11 mouse cellular contexts compared by ENCODE assay signal in genomic region chr2:32957344-32957743, GRCm38 (mm10). TPM values are rescaled to one million over a fixed set of nuclear protein-coding genes. Genes with fewer than 3 reads are reported as not detected.
DNase-seq lines count a peak whose midpoint lies in the region; ATAC-seq and TF ChIP-seq lines count a peak whose summit lies in the region.
"Had no signal": no experiment of that assay in that cellular context is flagged by ENCODE, and none has a peak within 500 bp of the region (broad histone marks: within the 10 kb centered on the region; RNA-seq: fewer than 3 reads in every experiment).

No protein-coding gene starts in this region.

- peaks cover 40% of the 10 kb centered on the region for H3K36me3 ChIP-seq in hindbrain, postnatal 0 days (ENCODE audit: insufficient read depth, low read length)
- peaks cover 59% of the 10 kb centered on the region for H3K36me3 ChIP-seq in hindbrain, embryonic 10.5 days
- H3K36me3 ChIP-seq in midbrain, embryonic 14.5 days (ENCODE audit: control insufficient read depth, insufficient read depth, low read length), result peaks cover 49% of the 10 kb centered on the region
- H3K36me3 ChIP-seq in midbrain, embryonic 16.5 days (ENCODE audit: control insufficient read depth, insufficient read depth, low read length), result peaks cover 21% of the 10 kb centered on the region

- no peak overlapping the region for H3K4me3 ChIP-seq in hindbrain, postnatal 0 days (ENCODE audit: low read length)
- H3K4me3 ChIP-seq in hindbrain, embryonic 10.5 days, result no peak overlapping the region
- H3K4me3 ChIP-seq in midbrain, embryonic 14.5 days (replicated peaks; ENCODE audit: low read depth, low read length), result no peak overlapping the region
- H3K4me3 ChIP-seq in midbrain, embryonic 16.5 days (ENCODE audit: low read depth, low read length), result no peak overlapping the region
- H3K4me3 ChIP-seq: forebrain, embryonic 12.5 days; heart, embryonic 12.5 days had no signal

- H3K9me3 ChIP-seq in hindbrain, postnatal 0 days (ENCODE audit: low read length), result no peaks in the 10 kb centered on the region
- H3K9me3 ChIP-seq in hindbrain, embryonic 10.5 days, result peaks cover 5% of the 10 kb centered on the region
- no peaks in the 10 kb centered on the region for H3K9me3 ChIP-seq in midbrain, embryonic 14.5 days (ENCODE audit: control insufficient read depth, low read length)
- no peaks in the 10 kb centered on the region for H3K9me3 ChIP-seq in midbrain, embryonic 16.5 days (replicated peaks; ENCODE audit: control insufficient read depth, low read length, poor library complexity, severe bottlenecking)

- no peak for ATAC-seq in hindbrain, postnatal 0 days
- no peak for ATAC-seq in midbrain, embryonic 14.5 days (ENCODE audit: low FRiP score, low TSS enrichment)
- ATAC-seq in midbrain, embryonic 16.5 days, result no peak

- no peak overlapping the region for H3K9ac ChIP-seq in hindbrain, postnatal 0 days (replicated peaks; ENCODE audit: low read length)
- H3K9ac ChIP-seq in midbrain, embryonic 14.5 days (replicated peaks; ENCODE audit: low read length), result no peak overlapping the region
- no peak overlapping the region for H3K9ac ChIP-seq in midbrain, embryonic 16.5 days (ENCODE audit: low read depth, low read length)
- H3K9ac ChIP-seq: forebrain, embryonic 12.5 days; heart, embryonic 12.5 days had no signal

- no peak overlapping the region for H3K4me2 ChIP-seq in hindbrain, postnatal 0 days (ENCODE audit: low read depth, low read length)
- no peak overlapping the region for H3K4me2 ChIP-seq in midbrain, embryonic 14.5 days (ENCODE audit: low read length)
- H3K4me2 ChIP-seq in midbrain, embryonic 16.5 days (ENCODE audit: low read length), result no peak overlapping the region
- H3K4me2 ChIP-seq: forebrain, embryonic 12.5 days; heart, embryonic 12.5 days had no signal

- DNase-seq in hindbrain, postnatal 0 days (ENCODE audit: low spot score), result peak; percentile 54
- DNase-seq in hindbrain, embryonic 10.5 days (ENCODE audit: low spot score), result no peak
- peak; percentile 39 for DNase-seq in midbrain, embryonic 14.5 days
- peak; percentile 76 for DNase-seq in R1 (ENCODE audit: low read depth, low spot score)
- DNase-seq in kidney, postnatal 36 days, result peak; percentile 46 to 71
- no peak for DNase-seq in adrenal gland, postnatal 4 days (ENCODE audit: low spot score in 2 of 2)
- no peak for DNase-seq in layer of hippocampus, postnatal 14 days (ENCODE audit: low spot score in 2 of 2)
- DNase-seq: cerebellum, adult 8-10 months had no signal

- WGBS in hindbrain, postnatal 0 days, result 61% methylated on average over 8 of the region's 8 CpGs
- WGBS in hindbrain, embryonic 10.5 days, result 65% methylated on average over 8 of the region's 8 CpGs
- WGBS in midbrain, embryonic 14.5 days, result 71% methylated on average over 8 of the region's 8 CpGs
- 69% methylated on average over 8 of the region's 8 CpGs for WGBS in midbrain, embryonic 16.5 days

- no peak overlapping the region for H3K27ac ChIP-seq in hindbrain, postnatal 0 days
- H3K27ac ChIP-seq in hindbrain, embryonic 10.5 days, result no peak overlapping the region
- no peak overlapping the region for H3K27ac ChIP-seq in midbrain, embryonic 14.5 days (replicated peaks; ENCODE audit: low read depth, low read length)
- H3K27ac ChIP-seq in midbrain, embryonic 16.5 days (ENCODE audit: low read length), result no peak overlapping the region
- H3K27ac ChIP-seq: forebrain, embryonic 12.5 days had no signal

- H3K4me1 ChIP-seq in hindbrain, postnatal 0 days (ENCODE audit: insufficient read depth, low read length), result peaks cover 14% of the 10 kb centered on the region
- H3K4me1 ChIP-seq in hindbrain, embryonic 10.5 days (replicated peaks), result peaks cover 25% of the 10 kb centered on the region
- H3K4me1 ChIP-seq in midbrain, embryonic 14.5 days (ENCODE audit: control insufficient read depth, insufficient read depth, low read length), result peaks cover 8% of the 10 kb centered on the region
- peaks cover 7% of the 10 kb centered on the region for H3K4me1 ChIP-seq in midbrain, embryonic 16.5 days (ENCODE audit: control insufficient read depth, insufficient read depth, low read length)

- no peaks in the 10 kb centered on the region for H3K27me3 ChIP-seq in hindbrain, postnatal 0 days (ENCODE audit: insufficient read depth, low read length)
- H3K27me3 ChIP-seq in hindbrain, embryonic 10.5 days (ENCODE audit: insufficient read depth, poor library complexity, severe bottlenecking), result no peaks in the 10 kb centered on the region
- H3K27me3 ChIP-seq in midbrain, embryonic 14.5 days (ENCODE audit: control insufficient read depth, insufficient read depth, low read length), result no peaks in the 10 kb centered on the region
- no peaks in the 10 kb centered on the region for H3K27me3 ChIP-seq in midbrain, embryonic 16.5 days (ENCODE audit: control insufficient read depth, insufficient read depth, low read depth, low read length)
- H3K27me3 ChIP-seq: forebrain, embryonic 12.5 days; heart, embryonic 12.5 days had no signal

- peak; percentile 50; the same call in 1 of the 2 replicates for TF ChIP-seq CTCF in hindbrain, postnatal 0 days (IDR thresholded peaks at IDR 0.05; ENCODE audit: low read depth)

RNA-seq across cellular contexts. Expression of gene Rpl12, which starts 4.0 kb away (rescaled TPM):
- total RNA-seq in hindbrain, postnatal 0 days (2014; rRNA removed), result 154 and 168 TPM in 2 replicates
- polyA plus RNA-seq in hindbrain, postnatal 0 days (2015; fragmentation: Nextera tagmentation; extraction: Ambion mirVana), result 92.2 and 101 TPM in 2 replicates
- polyA plus RNA-seq in hindbrain, embryonic 10.5 days (2016; fragmentation: Nextera tagmentation; extraction: Ambion mirVana), result 131 and 166 TPM in 2 replicates
- polyA plus RNA-seq in midbrain, embryonic 14.5 days (2014; fragmentation: Nextera tagmentation; extraction: Ambion mirVana), result 105 and 110 TPM in 2 replicates
- polyA plus RNA-seq in midbrain, embryonic 16.5 days (2015; fragmentation: Nextera tagmentation; extraction: Ambion mirVana), result 76.2 and 81.9 TPM in 2 replicates
- 100 to 1,000 TPM; 274 to 283 TPM for total RNA-seq in adrenal gland, postnatal 4 days (2021)
- 100 to 1,000 TPM; 120 to 122 TPM for total RNA-seq in layer of hippocampus, postnatal 14 days (2021)

RNA-seq across cellular contexts. Expression of gene Lrsam1, which starts 4.1 kb away (rescaled TPM):
- 37.9 and 50.0 TPM in 2 replicates for total RNA-seq in hindbrain, postnatal 0 days (2014; rRNA removed)
- polyA plus RNA-seq in hindbrain, postnatal 0 days (2015; fragmentation: Nextera tagmentation; extraction: Ambion mirVana), result 19.5 and 22.1 TPM in 2 replicates
- polyA plus RNA-seq in hindbrain, embryonic 10.5 days (2016; fragmentation: Nextera tagmentation; extraction: Ambion mirVana), result 11.5 TPM in 2 replicates
- polyA plus RNA-seq in midbrain, embryonic 14.5 days (2014; fragmentation: Nextera tagmentation; extraction: Ambion mirVana), result 19.8 and 20.2 TPM in 2 replicates
- polyA plus RNA-seq in midbrain, embryonic 16.5 days (2015; fragmentation: Nextera tagmentation; extraction: Ambion mirVana), result 24.7 and 29.0 TPM in 2 replicates
- total RNA-seq in adrenal gland, postnatal 4 days (2021), result 10 to 100 TPM; 23.7 to 26.5 TPM
- total RNA-seq in layer of hippocampus, postnatal 14 days (2021), result 10 to 100 TPM; 33.9 to 38.2 TPM

RNA-seq across cellular contexts. Expression of gene Slc2a8, which starts 24.5 kb away (rescaled TPM):
- 38.2 and 41.2 TPM in 2 replicates for total RNA-seq in hindbrain, postnatal 0 days (2014; rRNA removed)
- polyA plus RNA-seq in hindbrain, postnatal 0 days (2015; fragmentation: Nextera tagmentation; extraction: Ambion mirVana), result 32.6 and 33.4 TPM in 2 replicates
- polyA plus RNA-seq in hindbrain, embryonic 10.5 days (2016; fragmentation: Nextera tagmentation; extraction: Ambion mirVana), result 21.3 and 27.4 TPM in 2 replicates
- 16.0 and 18.2 TPM in 2 replicates for polyA plus RNA-seq in midbrain, embryonic 14.5 days (2014; fragmentation: Nextera tagmentation; extraction: Ambion mirVana)
- polyA plus RNA-seq in midbrain, embryonic 16.5 days (2015; fragmentation: Nextera tagmentation; extraction: Ambion mirVana), result 20.7 and 21.7 TPM in 2 replicates
- 10 to 100 TPM; 19.7 to 20.4 TPM for total RNA-seq in adrenal gland, postnatal 4 days (2021)
- 10 to 100 TPM; 24.0 to 25.4 TPM for total RNA-seq in layer of hippocampus, postnatal 14 days (2021)

Comparison
In these comparisons a context has a peak if more than half of its experiments do, and no peak if none do; other contexts are left out.
1. DNase-seq: peak in hindbrain, postnatal 0 days (single experiment), midbrain, embryonic 14.5 days (single experiment), R1 (single experiment) and kidney, postnatal 36 days (2 of 2); none in hindbrain, embryonic 10.5 days (single experiment), adrenal gland, postnatal 4 days (0 of 2) and layer of hippocampus, postnatal 14 days (0 of 2).